Mouse (Mus musculus): ENCODE results near the gene Olfr1390.

The Olfr1390 gene

GRCm38 (mm10) chr11:49334888-49335287 lies at the start of gene Olfr1390:
Gene Olfr1390 (plus strand): TSS chr11:49335188.
- WGBS, result 81% methylated on average over 1 of the region's 1 CpGs

GRCm38 (mm10) chr11:49287251-49287650 lies 47.7 kb upstream of the Olfr1390 start:
- 50% methylated on average over 2 of the region's 2 CpGs for WGBS

GRCm38 (mm10) chr11:49292777-49293176 lies 42.2 kb upstream of the Olfr1390 start:
- WGBS, result 30% methylated on average over 3 of the region's 3 CpGs

GRCm38 (mm10) chr11:49304441-49304840 lies 30.5 kb upstream of the Olfr1390 start, which contains the start of gene Olfr10:
Gene Olfr10 (plus strand): TSS chr11:49304741.

DNA sequence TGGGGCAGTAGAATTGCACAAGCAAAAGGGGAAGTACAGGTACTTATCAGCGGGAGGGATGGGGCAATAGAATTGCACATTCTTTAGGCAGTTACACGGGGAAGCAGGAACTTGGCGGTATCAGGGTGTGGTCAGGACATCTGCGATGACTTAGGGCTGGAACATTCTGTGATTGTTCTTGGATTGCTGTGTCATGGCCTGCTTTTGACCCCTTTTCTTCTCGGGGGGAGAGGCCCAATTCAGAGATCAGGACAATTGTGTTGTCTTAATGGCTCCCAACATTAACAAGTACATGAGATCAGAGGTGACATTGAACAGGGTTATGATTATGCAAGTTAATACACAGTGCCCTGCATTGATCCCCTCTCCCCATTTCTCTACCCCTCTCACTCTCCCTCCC lies 26.4 kb upstream of the Olfr1390 start:
- WGBS, result 87% methylated on average over 5 of the region's 5 CpGs

- WGBS, result 86% methylated on average over 2 of the region's 2 CpGs
Measured at GRCm38 (mm10) chr11:49322442-49322841, 12.5 kb upstream of the Olfr1390 start, which contains the start of gene Olfr1391. Gene Olfr1391 (plus strand): TSS chr11:49322742.

DNA sequence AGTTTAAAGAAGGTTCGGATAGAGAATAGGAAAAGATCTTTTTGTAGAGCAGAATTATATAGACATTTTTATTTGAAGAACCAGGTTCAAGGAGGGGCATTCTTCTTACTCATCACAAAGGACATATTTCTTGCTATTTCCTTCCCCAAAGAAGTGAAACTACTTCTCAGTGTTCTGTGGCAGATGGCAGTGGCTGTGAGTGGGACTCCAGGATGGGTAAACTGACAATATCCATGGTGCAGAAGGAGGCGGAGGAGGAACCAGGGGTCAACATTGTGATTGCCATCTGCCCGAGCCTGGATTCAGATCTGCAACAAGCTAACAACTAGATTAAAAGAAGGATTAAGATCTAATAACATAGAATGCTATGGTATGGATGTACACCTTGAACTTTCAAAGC lies 8.3 kb upstream of the Olfr1390 start:
- 66% methylated on average over 3 of the region's 3 CpGs for WGBS

- WGBS, result 38% methylated on average over 1 of the region's 1 CpGs
Measured at GRCm38 (mm10) chr11:49329686-49330085, 5.3 kb upstream of the Olfr1390 start.

DNA sequence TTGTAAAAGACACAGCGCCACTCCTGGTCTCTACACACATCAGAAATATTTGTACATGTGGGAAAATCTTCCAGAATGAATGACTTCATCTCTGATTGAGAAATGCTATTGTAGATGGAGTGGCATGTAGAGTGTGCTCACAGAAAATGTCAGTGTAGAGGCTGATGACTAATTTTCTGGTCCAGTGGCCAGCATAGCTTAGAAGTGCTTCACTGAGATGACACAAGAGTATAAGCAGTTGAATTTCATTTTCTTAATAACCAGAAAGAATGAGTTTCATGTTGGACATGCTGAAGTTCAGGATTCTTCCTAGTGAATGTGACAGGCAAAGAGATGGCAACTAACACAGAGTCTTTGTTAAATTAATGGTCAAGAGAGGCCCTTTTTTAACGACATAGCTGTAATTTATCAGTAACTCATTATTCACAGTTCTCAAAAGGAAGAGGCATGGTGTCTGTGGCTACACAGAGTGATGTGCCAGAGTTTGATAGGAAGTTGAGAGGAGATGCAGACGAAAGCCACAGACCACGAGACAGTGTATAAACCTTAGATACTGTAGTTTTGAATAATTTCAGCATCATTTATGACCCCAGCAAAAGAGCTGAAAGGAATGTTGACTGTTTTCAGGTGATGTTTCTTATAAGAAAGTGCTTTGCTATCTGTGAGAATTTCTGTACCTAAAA lies 2.3 kb downstream of the Olfr1390 start:
- WGBS, result 57% methylated on average over 4 of the region's 4 CpGs

GRCm38 (mm10) chr11:49386118-49386517 lies 51.1 kb downstream of the Olfr1390 start:
- WGBS, result 94% methylated on average over 7 of the region's 7 CpGs
